Mouse (Mus musculus) ES-E14 (cell line): ENCODE data around the gene Sox18. TPM values are rescaled to one million over a fixed set of nuclear protein-coding genes. Genes with fewer than 3 reads are reported as not detected.

Experiments
- DNase-seq: peaks from one replicate; pipeline ENCODE4 v3.0.0-alpha.2; 2013; ENCODE audit warnings: low read depth, low spot score
- H3K27ac ChIP-seq: 2 replicates; pipeline ENCODE4 v1.5.1; 2012; ENCODE audit warnings: low read depth, mild to moderate bottlenecking, low read length, moderate library complexity, mixed read lengths; ENCODE audit not compliant: poor library complexity, insufficient read depth, severe bottlenecking
- H3K36me3 ChIP-seq: 2 replicates; pipeline ENCODE4 v1.6.1; 2012; ENCODE audit warnings: mild to moderate bottlenecking, low read length, moderate library complexity, mixed read lengths; ENCODE audit not compliant: control insufficient read depth, poor library complexity, insufficient read depth, severe bottlenecking
- H3K4me1 ChIP-seq, 2 experiments: fragments of 150-350 bp in 1 of 2; sonication (generic) in 1 of 2; 2 replicates each; pipeline ENCODE4 v1.6.1; 2012; ENCODE audit warnings: low read length in 2 of 2, mild to moderate bottlenecking in 1 of 2, mixed read lengths in 1 of 2; ENCODE audit not compliant: control insufficient read depth in 2 of 2, insufficient read depth in 2 of 2, poor library complexity in 1 of 2
- H3K4me3 ChIP-seq, 2 experiments: fragments of 150-350 bp in 1 of 2; sonication (generic) in 1 of 2; 2 replicates each; pipeline ENCODE4 v1.5.1; 2012; ENCODE audit warnings: low read length in 2 of 2, low read depth in 1 of 2, mild to moderate bottlenecking in 1 of 2, mixed read lengths in 1 of 2; ENCODE audit not compliant: insufficient read depth in 1 of 2, poor library complexity in 1 of 2, severe bottlenecking in 1 of 2
- H3K9ac ChIP-seq: 2 replicates; pipeline ENCODE4 v1.6.1; 2012; ENCODE audit warnings: low read depth, mild to moderate bottlenecking, low read length, mixed read lengths; ENCODE audit not compliant: poor library complexity, insufficient read depth, severe bottlenecking
- H3K9me3 ChIP-seq: fragments of 150-350 bp; sonication (generic); 2 replicates; pipeline ENCODE4 v1.6.1; 2012; ENCODE audit warnings: low read depth, mild to moderate bottlenecking, low read length; ENCODE audit not compliant: control insufficient read depth, insufficient read depth
- CHD2 ChIP-seq: IDR thresholded peaks from 2 replicates; pipeline ENCODE4 v1.6.1; 2014; ENCODE audit warnings: mild to moderate bottlenecking, low read depth, low read length, inconsistent platforms
- HCFC1 ChIP-seq: IDR thresholded peaks from 2 replicates; pipeline ENCODE4 v1.6.1; 2012; ENCODE audit warnings: low read length, inconsistent platforms, borderline replicate concordance; ENCODE audit not compliant: insufficient read depth
- MAFK ChIP-seq: IDR thresholded peaks from 2 replicates; pipeline ENCODE4 v1.6.1; 2014; ENCODE audit warnings: mild to moderate bottlenecking, low read depth, low read length, inconsistent platforms; ENCODE audit not compliant: insufficient read depth
- ZC3H11A ChIP-seq: IDR thresholded peaks from 2 replicates; pipeline ENCODE4 v1.6.1; 2012; ENCODE audit warnings: low read depth, mild to moderate bottlenecking, inconsistent platforms, low read length, borderline replicate concordance
- ZNF384 ChIP-seq: IDR thresholded peaks from 2 replicates; pipeline ENCODE4 v1.6.1; 2012; ENCODE audit warnings: low read depth, low read length, inconsistent platforms
- in situ Hi-C, 2 experiments: fragments of 600-800 bp; cut with MboI; formaldehyde crosslinking; loops; one replicate each; pipeline ENCODE4 v1.15.1; 2025; ENCODE audit warnings: low sequenced_read_pairs in 2 of 2, inconsistent platforms in 1 of 2; ENCODE audit not compliant: unreplicated experiment in 2 of 2
- total RNA-seq: library from RNA; depleted of rRNA; stranded (reverse); fragments of 300-350 nt; gene quantifications from 2 replicates; pipeline ENCODE4 v1.2.3, GENCODE M21; 2012

The Sox18 gene
- total RNA-seq, 1 experiment: 0.36 TPM

DNA sequence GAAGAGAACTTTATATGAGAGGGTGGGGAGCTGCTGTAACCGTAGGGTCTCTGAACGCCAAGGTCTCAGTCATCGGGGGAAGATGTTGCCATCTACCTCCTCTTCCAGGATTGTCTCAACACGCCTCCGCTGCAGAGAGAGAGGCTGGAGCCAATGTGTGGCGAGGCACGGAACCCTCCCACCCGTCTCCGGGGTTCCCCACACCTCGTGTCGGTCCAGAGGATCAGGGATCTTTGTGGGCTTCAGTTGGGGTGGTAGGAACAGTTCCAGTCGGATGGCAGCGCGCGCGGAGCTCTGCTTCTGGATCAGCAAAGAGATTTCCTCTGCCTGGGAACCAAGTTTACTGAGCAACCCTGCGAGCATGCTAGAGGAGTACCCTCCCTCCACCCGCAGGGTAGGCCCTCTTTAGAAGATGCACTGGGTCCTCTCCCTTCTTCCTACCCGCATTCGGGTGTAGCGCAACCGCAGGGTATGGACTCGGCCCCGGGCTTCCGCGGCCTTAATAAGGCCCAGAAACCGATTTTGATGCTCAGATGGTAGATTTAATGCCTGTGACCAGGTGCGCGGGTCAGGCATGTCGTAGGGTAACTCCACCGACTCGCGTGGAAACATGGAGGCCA, 25.5 kb upstream of the Sox18 start:
- DNase-seq: no peak
- TF ChIP-seq ZNF384 (no peak), CHD2 (no peak), MAFK (no peak), ZC3H11A (no peak), HCFC1 (no peak)
- Histone ChIP-seq H3K4me3 (peak overlapping the region; percentile 31 to 60), H3K4me1 (peaks cover 0 to 7% of the 10 kb centered on the region in 2 experiments; a peak in 1 of 4 replicates), H3K36me3 (no peaks in the 10 kb centered on the region), H3K9ac (peak overlapping the region; percentile 64), H3K9me3 (no peaks in the 10 kb centered on the region), H3K27ac (no peak overlapping the region)
- in situ Hi-C loops: no loop called here

DNA sequence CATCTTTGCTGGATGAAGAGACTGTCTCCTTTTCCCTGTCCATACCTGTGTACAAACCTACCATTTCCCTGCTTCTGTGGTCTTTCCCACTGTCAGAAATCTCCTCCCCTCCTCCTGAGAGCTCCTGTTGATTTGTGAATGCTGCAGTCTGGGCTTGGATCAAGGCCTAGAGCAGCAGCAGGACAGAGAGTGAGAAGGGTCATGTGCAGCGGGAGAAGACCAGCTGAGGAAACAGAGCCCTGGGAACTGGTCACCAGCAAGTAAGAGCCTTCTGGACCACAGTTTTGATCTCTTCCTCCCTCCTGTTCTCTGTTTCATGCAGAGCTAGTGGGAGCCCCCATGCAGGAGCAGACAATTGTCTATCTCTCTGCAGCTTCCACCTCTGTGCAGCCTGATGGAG, 24.3 kb upstream of the Sox18 start:
- TF ChIP-seq CHD2 (no peak), MAFK (no peak), HCFC1 (no peak), ZNF384 (no peak)
- Histone ChIP-seq H3K4me1 (peaks cover 0 to 7% of the 10 kb centered on the region in 2 experiments; a peak in 1 of 4 replicates), H3K27ac (no peak overlapping the region), H3K4me3 (no peak overlapping the region), H3K36me3 (no peaks in the 10 kb centered on the region), H3K9me3 (no peaks in the 10 kb centered on the region), H3K9ac (no peak overlapping the region)
- no peak for DNase-seq
- in situ Hi-C loops: no loop called here

DNA sequence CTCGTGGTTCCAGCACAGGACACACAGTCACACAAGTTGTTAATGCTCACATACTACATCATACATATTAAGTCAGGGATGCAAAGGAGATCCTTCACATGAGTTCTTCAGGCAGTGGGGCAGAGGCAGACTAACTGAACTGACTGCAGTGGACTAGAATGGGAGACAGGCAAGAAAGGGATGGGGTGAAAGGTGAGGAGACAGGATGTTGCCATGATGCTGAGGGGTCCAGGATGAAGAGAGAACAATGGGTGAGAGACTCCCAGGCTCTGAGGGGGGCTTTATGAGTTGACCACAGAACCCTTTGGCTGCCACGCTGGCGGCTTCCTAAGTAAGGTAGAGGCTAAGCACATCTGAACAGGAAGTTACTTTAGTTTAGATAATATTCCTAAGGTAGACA, 23.1 kb upstream of the Sox18 start:
- Histone ChIP-seq H3K4me3 (peak overlapping the region in 1 of 2 experiments; percentile 83; a peak in 1 of 4 replicates), H3K27ac (no peak overlapping the region), H3K9ac (no peak overlapping the region), H3K4me1 (peaks cover 0 to 7% of the 10 kb centered on the region in 2 experiments; a peak in 1 of 4 replicates), H3K36me3 (peaks cover 3% of the 10 kb centered on the region; the same call in 1 of the 2 replicates), H3K9me3 (no peaks in the 10 kb centered on the region)
- in situ Hi-C loops: no loop called here
- no peak for DNase-seq
- no peak for TF ChIP-seq HCFC1

DNA sequence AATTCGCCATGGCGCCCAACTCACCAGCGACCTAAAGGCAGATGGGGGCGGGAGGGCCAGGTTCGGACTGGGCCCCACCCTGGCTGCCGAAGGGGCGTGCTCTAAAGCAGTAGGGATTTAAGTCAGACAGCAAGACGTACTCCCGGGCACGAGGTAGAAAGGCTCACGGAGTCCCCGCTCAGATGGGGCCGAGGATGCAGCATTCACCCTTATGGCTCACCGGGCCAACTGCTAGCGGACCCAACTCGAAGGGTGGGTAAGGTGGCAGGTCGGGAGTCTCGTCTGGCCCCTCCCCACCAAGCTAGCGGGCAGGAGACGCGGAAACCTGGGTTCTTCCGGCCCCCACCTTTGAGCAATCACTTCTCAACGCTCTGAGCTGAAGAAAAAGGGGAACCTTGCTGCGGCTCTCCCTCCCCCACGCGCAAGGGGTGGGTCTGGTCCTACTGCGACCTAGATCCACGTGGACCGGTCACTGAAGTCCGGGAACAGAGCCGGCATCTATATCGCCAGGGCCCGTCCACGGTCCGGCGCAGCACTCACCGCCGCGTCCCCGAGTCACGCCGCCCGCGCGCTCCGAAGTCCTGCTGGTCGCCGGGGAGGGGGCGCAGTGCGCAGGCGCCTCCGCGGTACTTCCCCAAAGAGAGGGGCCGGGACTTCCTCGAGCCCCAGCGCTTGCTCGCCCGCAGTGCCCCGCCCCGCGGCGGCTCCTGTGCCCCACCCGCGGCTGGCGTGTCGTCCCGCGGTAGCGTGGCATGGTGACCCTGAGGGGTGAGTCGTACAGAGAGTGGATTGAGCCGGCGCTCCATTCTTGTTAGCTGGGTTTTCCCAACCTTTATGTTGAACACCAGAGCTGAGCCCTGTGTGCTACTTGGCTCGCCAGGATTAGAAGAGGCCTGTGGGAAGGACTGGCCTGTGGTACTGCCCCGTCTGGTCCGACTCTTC, 22.2 kb upstream of the Sox18 start, which contains the start of gene Rgs19:
Rgs19 (minus strand) TSS at position 639 of the 942 bp plus-strand sequence.
- Histone ChIP-seq H3K27ac (no peak within 1 kb of the TSS), H3K9ac (peak within 1 kb of the TSS; percentile 88), H3K4me3 (peak within 1 kb of the TSS; percentile 78 to 83), H3K4me1 (peaks cover 0 to 7% of the 10 kb centered on the region in 2 experiments; a peak in 1 of 4 replicates), H3K9me3 (no peaks in the 10 kb centered on the region), H3K36me3 (peaks cover 12% of the 10 kb centered on the region; the same call in 1 of the 2 replicates)
- in situ Hi-C loops: no loop called here
- no peak for TF ChIP-seq MAFK
- TF ChIP-seq CHD2: no peak
- TF ChIP-seq ZC3H11A: no peak
- TF ChIP-seq ZNF384: no peak
- no peak for TF ChIP-seq HCFC1
- no peak for DNase-seq
